Mouse (Mus musculus) MEL (cell line): ENCODE measurements around the gene Nub1. TPM values are rescaled to one million over a fixed set of nuclear protein-coding genes. Genes with fewer than 3 reads are reported as not detected.
A peak's percentile ranks its signal among the peaks of the same experiment; 100 is the strongest.

Source experiments
- DNase-seq: peaks from one replicate; pipeline ENCODE4 v3.0.0; 2011; ENCODE audit warnings: low read depth, low spot score
- H3K27ac ChIP-seq: 2 replicates; pipeline ENCODE4 v1.5.1; 2012; ENCODE audit warnings: low read depth, mild to moderate bottlenecking, control low read depth, low read length, moderate library complexity; ENCODE audit not compliant: control insufficient read depth
- H3K27me3 ChIP-seq, 2 experiments: fragments of 150-350 bp in 1 of 2; sonication (generic) in 1 of 2; 2 replicates each; pipeline ENCODE4 v1.6.1; 2012; ENCODE audit warnings: low read length in 2 of 2, mild to moderate bottlenecking in 2 of 2, improper control_type of control experiment in 1 of 2, moderate library complexity in 1 of 2; ENCODE audit not compliant: insufficient read depth in 2 of 2, control insufficient read depth in 1 of 2
- H3K36me3 ChIP-seq, 2 experiments: 2 replicates each; pipeline ENCODE4 v1.6.1; 2012 to 2014; ENCODE audit warnings: low read length in 2 of 2, improper control_type of control experiment in 1 of 2, inconsistent platforms in 1 of 2, mild to moderate bottlenecking in 1 of 2; ENCODE audit not compliant: insufficient read depth in 2 of 2, control insufficient read depth in 1 of 2
- H3K4me1 ChIP-seq, 2 experiments: fragments of 150-350 bp in 1 of 2; sonication (generic) in 1 of 2; 2 replicates each; pipeline ENCODE4 v1.6.1; 2012; ENCODE audit warnings: low read length in 2 of 2, improper control_type of control experiment in 1 of 2, mild to moderate bottlenecking in 1 of 2; ENCODE audit not compliant: insufficient read depth in 2 of 2, control insufficient read depth in 1 of 2
- H3K4me3 ChIP-seq, 2 experiments: fragments of 150-350 bp in 1 of 2; sonication (generic) in 1 of 2; 2 replicates each; pipeline ENCODE4 v1.5.1; 2012; ENCODE audit warnings: low read depth in 2 of 2, low read length in 2 of 2, mild to moderate bottlenecking in 2 of 2, moderate library complexity in 2 of 2, control low read depth in 1 of 2, improper control_type of control experiment in 1 of 2; ENCODE audit not compliant: control insufficient read depth in 1 of 2, insufficient read depth in 1 of 2
- H3K79me2 ChIP-seq: 2 replicates; pipeline ENCODE4 v1.6.1; 2012; ENCODE audit warnings: mild to moderate bottlenecking, low read length, moderate library complexity; ENCODE audit not compliant: control insufficient read depth, poor library complexity, insufficient read depth
- H3K9ac ChIP-seq: 2 replicates; pipeline ENCODE4 v1.6.1; 2012; ENCODE audit warnings: low read depth, mild to moderate bottlenecking, control low read depth, low read length, moderate library complexity; ENCODE audit not compliant: control insufficient read depth, poor library complexity, severe bottlenecking
- H3K9me3 ChIP-seq: fragments of 150-350 bp; sonication (generic); replicated peaks from 2 replicates; pipeline ENCODE4 v1.6.1; 2012; ENCODE audit warnings: mild to moderate bottlenecking, low read length, improper control_type of control experiment, moderate library complexity; ENCODE audit not compliant: insufficient read depth
- BHLHE40 ChIP-seq: IDR thresholded peaks from 2 replicates; pipeline ENCODE4 v1.6.1; 2012; ENCODE audit warnings: low read depth, mild to moderate bottlenecking, inconsistent platforms, low read length, improper control_type of control experiment, borderline replicate concordance
- E2F4 ChIP-seq: IDR thresholded peaks from 2 replicates; pipeline ENCODE4 v1.6.1; 2011; ENCODE audit warnings: low read depth, low read length, improper control_type of control experiment, borderline replicate concordance
- ELF1 ChIP-seq: IDR thresholded peaks from 2 replicates; pipeline ENCODE4 v1.6.1; 2014; ENCODE audit warnings: low read depth, mild to moderate bottlenecking, inconsistent platforms, low read length, improper control_type of control experiment, moderate library complexity
- ETS1 ChIP-seq: IDR thresholded peaks from 2 replicates; pipeline ENCODE4 v1.6.1; 2012; ENCODE audit warnings: low read depth, mild to moderate bottlenecking, inconsistent platforms, low read length, improper control_type of control experiment, moderate library complexity
- GABPA ChIP-seq: IDR thresholded peaks from 2 replicates; pipeline ENCODE4 v1.6.1; 2012; ENCODE audit warnings: low read depth, mild to moderate bottlenecking, inconsistent platforms, low read length, improper control_type of control experiment, moderate library complexity
- HCFC1 ChIP-seq: IDR thresholded peaks from 2 replicates; pipeline ENCODE4 v1.6.1; 2012; ENCODE audit warnings: low read depth, mild to moderate bottlenecking, inconsistent platforms, low read length, improper control_type of control experiment, moderate library complexity
- JUND ChIP-seq: IDR thresholded peaks from 2 replicates; pipeline ENCODE4 v1.6.1; 2011; ENCODE audit warnings: low read depth, mild to moderate bottlenecking, improper control_type of control experiment, low read length
- KAT2A ChIP-seq: conservative IDR thresholded peaks from 2 replicates; pipeline ENCODE4 v1.6.1; 2012; ENCODE audit warnings: low read depth, low read length, improper control_type of control experiment, inconsistent platforms
- MAFK ChIP-seq: IDR thresholded peaks from 2 replicates; pipeline ENCODE4 v1.6.1; 2011; ENCODE audit warnings: low read depth, mild to moderate bottlenecking, low read length, improper control_type of control experiment, borderline replicate concordance
- MAX ChIP-seq: IDR thresholded peaks from 2 replicates; pipeline ENCODE4 v1.6.1; 2011; ENCODE audit warnings: low read length, improper control_type of control experiment
- MEF2A ChIP-seq: IDR thresholded peaks from 2 replicates; pipeline ENCODE4 v1.6.1; 2014; ENCODE audit warnings: low read depth, mild to moderate bottlenecking, inconsistent platforms, low read length, improper control_type of control experiment; ENCODE audit not compliant: poor library complexity, insufficient replicate concordance, severe bottlenecking; ENCODE audit errors: extremely low read depth
- MXI1 ChIP-seq: IDR thresholded peaks from 2 replicates; pipeline ENCODE4 v1.6.1; 2011; ENCODE audit warnings: mild to moderate bottlenecking, low read depth, low read length, improper control_type of control experiment
- MYB ChIP-seq: IDR thresholded peaks from 2 replicates; pipeline ENCODE4 v1.6.1; 2011; ENCODE audit warnings: mild to moderate bottlenecking, low read depth, low read length, improper control_type of control experiment
- POLR2AphosphoS2 ChIP-seq: IDR thresholded peaks from 2 replicates; pipeline ENCODE4 v1.6.1; 2011; ENCODE audit warnings: low read length, improper control_type of control experiment
- POLR2AphosphoS5 ChIP-seq: IDR thresholded peaks from 2 replicates; pipeline ENCODE4 v1.6.1; 2012; ENCODE audit warnings: low read depth, borderline replicate concordance, mild to moderate bottlenecking, inconsistent platforms, low read length, moderate library complexity, mixed read lengths
- RCOR1 ChIP-seq: IDR thresholded peaks from 2 replicates; pipeline ENCODE4 v1.6.1; 2012; ENCODE audit warnings: low read depth, mild to moderate bottlenecking, inconsistent platforms, low read length, improper control_type of control experiment
- SIN3A ChIP-seq: IDR thresholded peaks from 2 replicates; pipeline ENCODE4 v1.6.1; 2012; ENCODE audit warnings: low read length, improper control_type of control experiment, inconsistent platforms
- SMC3 ChIP-seq: IDR thresholded peaks from 2 replicates; pipeline ENCODE4 v1.6.1; 2011; ENCODE audit warnings: low read depth, low read length, improper control_type of control experiment
- TAL1 ChIP-seq: IDR thresholded peaks from 2 replicates; pipeline ENCODE4 v1.6.1; 2012; ENCODE audit warnings: mild to moderate bottlenecking, inconsistent platforms, low read length, moderate library complexity, mixed read lengths
- TCF12 ChIP-seq: IDR thresholded peaks from 2 replicates; pipeline ENCODE4 v1.6.1; 2014; ENCODE audit warnings: low read depth, mild to moderate bottlenecking, inconsistent platforms, low read length, improper control_type of control experiment, moderate library complexity
- USF1 ChIP-seq: IDR thresholded peaks from 2 replicates; pipeline ENCODE4 v1.6.1; 2014; ENCODE audit warnings: low read depth, mild to moderate bottlenecking, inconsistent platforms, low read length, improper control_type of control experiment, moderate library complexity
- USF2 ChIP-seq, 2 experiments: IDR thresholded peaks; 2 replicates each; pipeline ENCODE4 v1.6.1; 2011 to 2012; ENCODE audit warnings: improper control_type of control experiment in 2 of 2, low read length in 2 of 2, borderline replicate concordance in 1 of 2, inconsistent platforms in 1 of 2, low read depth in 1 of 2, mild to moderate bottlenecking in 1 of 2; ENCODE audit not compliant: insufficient read depth in 1 of 2
- ZKSCAN1 ChIP-seq: IDR thresholded peaks from 2 replicates; pipeline ENCODE4 v1.6.1; 2012; ENCODE audit warnings: low read depth, mild to moderate bottlenecking, inconsistent platforms, low read length, improper control_type of control experiment, moderate library complexity
- ZNF384 ChIP-seq: IDR thresholded peaks from 2 replicates; pipeline ENCODE4 v1.6.1; 2012; ENCODE audit warnings: low read depth, mild to moderate bottlenecking, inconsistent platforms, low read length, improper control_type of control experiment
- polyA plus RNA-seq, 2 experiments: library from polyadenylated mRNA; stranded (reverse) in 1 of 2; unstranded in 1 of 2; fragments of >175 nt in 1 of 2; fragments of >200 nt in 1 of 2; gene quantifications; 2 replicates each; pipeline versions ENCODE4 v1.2.1 to v1.2.4; 2012; ENCODE audit warnings: low replicate concordance in 2 of 2, low read depth in 1 of 2; ENCODE audit not compliant: insufficient read length in 2 of 2, insufficient read depth in 1 of 2, missing spikeins in 1 of 2
- total RNA-seq: library from RNA; depleted of rRNA; stranded (reverse); fragments of 300-350 nt; gene quantifications from 2 replicates; pipeline ENCODE4 v1.2.3, GENCODE M21; 2012

Gene Nub1
- total and polyA plus RNA-seq, 3 experiments = 38.3 to 59.6 TPM; not detected in 1

GRCm38 (mm10) chr5:24659708-24660423 lies 25.5 kb upstream of the Nub1 start (continued):
- TF ChIP-seq MEF2A (no peak), SMC3 (no peak), JUND (no peak), MXI1 (0 out of 2 replicates have a peak, but pooled peaks have one; percentile 27), POLR2AphosphoS2 (no peak), GABPA (no peak), MAFK (no peak), USF2 (IDR thresholded peaks at IDR 0.05; ENCODE audit: borderline replicate concordance in 1 of 2, insufficient read depth in 1 of 2, low read depth in 1 of 2, low read length in 2 of 2) (no peak), HCFC1 (no peak), KAT2A (no peak), BHLHE40 (no peak), TCF12 (no peak), RCOR1 (peak; percentile 51; the same call in 1 of the 2 replicates)
- TF ChIP-seq, all 39 proteins: peak for 8

- DNase-seq = peak; percentile 59
- no peak for TF ChIP-seq TAL1
- TF ChIP-seq POLR2AphosphoS5 = no peak
- TF ChIP-seq MEF2A = no peak
- TF ChIP-seq USF2 (IDR thresholded peaks at IDR 0.05; ENCODE audit: borderline replicate concordance in 1 of 2, insufficient read depth in 1 of 2, low read depth in 1 of 2, low read length in 2 of 2) = 0 out of 4 replicates have a peak, but pooled peaks of 1 of the 2 experiments have one; percentile 43
- no peak for TF ChIP-seq RCOR1
- TF ChIP-seq MAX = peak; percentile 51; the same call in 1 of the 2 replicates
- TF ChIP-seq ZNF384 = peak; percentile 51; the same call in 1 of the 2 replicates
- peak; percentile 21; the same call in 1 of the 2 replicates for TF ChIP-seq SIN3A
- 0 out of 2 replicates have a peak, but pooled peaks have one; percentile 29 for TF ChIP-seq ETS1
- TF ChIP-seq TCF12 = 0 out of 2 replicates have a peak, but pooled peaks have one; percentile 20
- peak; percentile 84 for TF ChIP-seq USF1
- no peak; the same call in 1 of the 2 replicates for TF ChIP-seq ZKSCAN1
- no peak for TF ChIP-seq ELF1
- TF ChIP-seq HCFC1 = no peak
- no peak for TF ChIP-seq E2F4
- no peak for TF ChIP-seq MYB
- Histone ChIP-seq H3K36me3 (peaks cover 0 to 24% of the 10 kb centered on the region in 2 experiments; a peak in 2 of 4 replicates), H3K9me3 (no peaks in the 10 kb centered on the region), H3K27ac (no peak overlapping the region), H3K27me3 (peaks cover 0 to 2% of the 10 kb centered on the region in 2 experiments; a peak in 1 of 4 replicates), H3K4me3 (no peak overlapping the region), H3K9ac (no peak overlapping the region), H3K79me2 (no peaks in the 10 kb centered on the region), H3K4me1 (peaks cover 9 to 31% of the 10 kb centered on the region in 2 experiments)
Observed at GRCm38 (mm10) chr5:24661457-24661856, 23.9 kb upstream of the Nub1 start.
